Mouse (Mus musculus): ENCODE measurements at regions not wholly inside any gene's neighbourhood (a gene's known extent, or its start where the extent isn't known, plus 50 kb on each side); places are given as distances from the start of the nearest gene placed in this dataset.

DNA sequence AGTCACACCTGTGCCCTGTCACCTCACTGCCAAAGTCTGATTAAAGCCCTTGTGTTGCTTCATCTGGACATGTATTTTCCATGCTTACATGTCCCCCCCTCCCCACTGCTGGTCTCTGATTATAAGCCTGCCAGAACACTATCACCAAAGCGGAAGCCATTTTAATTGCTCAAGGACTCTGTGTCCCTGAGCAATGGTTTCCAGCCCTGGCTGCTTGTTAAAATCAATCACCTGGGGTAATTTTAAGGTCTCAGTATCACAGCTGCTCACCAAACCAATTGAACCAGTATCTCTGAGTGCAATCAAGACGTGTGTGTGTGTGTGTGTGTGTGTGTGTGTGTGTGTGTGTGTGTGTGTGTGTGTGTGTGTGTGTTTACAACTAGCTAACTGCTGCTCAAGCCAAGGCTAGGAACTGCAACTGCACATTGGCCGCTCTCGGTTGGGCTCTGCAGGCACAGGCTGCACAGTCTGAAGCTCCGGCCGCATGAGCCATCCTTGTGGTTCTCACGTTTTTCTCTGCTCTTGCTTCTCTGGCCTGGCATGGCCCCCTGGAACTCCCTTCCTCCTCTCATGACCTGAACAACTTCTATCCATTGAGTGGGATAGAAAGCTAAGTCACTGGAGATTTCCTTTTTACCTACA lies 96.3 kb upstream of the Arntl start:
- TF ChIP-seq CTCF (IDR thresholded peaks at IDR 0.05; ENCODE audit: insufficient read depth, low read depth, low read length) (no peak), POLR2A (IDR thresholded peaks at IDR 0.05; ENCODE audit: insufficient read depth, low read depth, low read length) (no peak)

All from olfactory bulb, adult 2 months (tissue).